Mouse (Mus musculus) liver, embryonic 14.5 days (tissue): Measurements from ENCODE around the gene Gm14569. TPM values are rescaled to one million over a fixed set of nuclear protein-coding genes. Genes with fewer than 3 reads are reported as not detected.

Experiments used
- ATAC-seq: fragments of 200-750 bp; cut with Nextera tagmentation; 2 replicates; pipeline ENCODE4 v1.8.0; 2017; ENCODE audit warnings: moderate number of reproducible peaks, mild to moderate bottlenecking, moderate library complexity; ENCODE audit not compliant: insufficient read depth
- DNase-seq, 3 experiments: peaks; one replicate each; pipeline ENCODE4 v3.0.0-alpha.2; 2012 to 2013; ENCODE audit warnings: low read depth in 3 of 3, low spot score in 3 of 3
- H3K27ac ChIP-seq: fragments of 300-500 bp; sonication (generic); 2 replicates; pipeline ENCODE4 v1.5.1; 2014; ENCODE audit warnings: moderate library complexity, mild to moderate bottlenecking, control low read depth, inconsistent platforms
- H3K27me3 ChIP-seq: fragments of 300-500 bp; sonication (generic); 2 replicates; pipeline ENCODE4 v1.6.1; 2014; ENCODE audit warnings: mild to moderate bottlenecking, low read length, moderate library complexity; ENCODE audit not compliant: control insufficient read depth, insufficient read depth
- H3K36me3 ChIP-seq: fragments of 300-500 bp; sonication (generic); replicated peaks from 2 replicates; pipeline ENCODE4 v1.6.1; 2014; ENCODE audit warnings: low read depth; ENCODE audit not compliant: control insufficient read depth, insufficient read depth
- H3K4me1 ChIP-seq, 2 experiments: fragments of 200-500 bp in 1 of 2; fragments of 300-500 bp in 1 of 2; sonication (generic) in 1 of 2; replicated peaks; 2 replicates each; pipeline ENCODE4 v1.6.1; 2012 to 2014; ENCODE audit warnings: antibody characterized with exemption in 1 of 2, inconsistent platforms in 1 of 2, low read length in 1 of 2; ENCODE audit not compliant: control insufficient read depth in 2 of 2, insufficient read depth in 2 of 2
- H3K4me2 ChIP-seq: fragments of 300-500 bp; sonication (generic); 2 replicates; pipeline ENCODE4 v1.6.1; 2014; ENCODE audit warnings: low read depth, mild to moderate bottlenecking, control low read depth, moderate library complexity
- H3K4me3 ChIP-seq, 2 experiments: fragments of 200-500 bp in 1 of 2; fragments of 300-500 bp in 1 of 2; sonication (generic) in 1 of 2; 2 replicates each; pipeline ENCODE4 v1.5.1; 2012 to 2014; ENCODE audit warnings: low read depth in 2 of 2, low read length in 2 of 2, mild to moderate bottlenecking in 2 of 2, control low read depth in 1 of 2, inconsistent platforms in 1 of 2, moderate library complexity in 1 of 2; ENCODE audit not compliant: insufficient read depth in 1 of 2
- H3K9ac ChIP-seq: fragments of 300-500 bp; sonication (generic); replicated peaks from 2 replicates; pipeline ENCODE4 v1.6.1; 2014; ENCODE audit warnings: mild to moderate bottlenecking, control low read depth, moderate library complexity
- H3K9me3 ChIP-seq: fragments of 300-500 bp; sonication (generic); 2 replicates; pipeline ENCODE4 v1.6.1; 2016; ENCODE audit warnings: low read length, mixed read lengths; ENCODE audit not compliant: control insufficient read depth
- CTCF ChIP-seq: IDR thresholded peaks from 2 replicates; pipeline ENCODE4 v1.5.1; 2016; ENCODE audit warnings: antibody characterized with exemption, low read depth, control low read depth
- EP300 ChIP-seq: IDR thresholded peaks from 2 replicates; pipeline ENCODE4 v1.6.1; 2016; ENCODE audit warnings: antibody characterized with exemption, low read depth
- WGBS: fragments of 180-500 bp; shearing (Covaris S2); extraction: QIAGEN DNeasy Blood & Tissue Kit; methylation state at CpG from one replicate; pipeline ENCODE4 v1.1.7; 2014; ENCODE audit not compliant: insufficient replicate concordance; 5-methylcytosine and 5-hydroxymethylcytosine counted together
- microRNA-seq: library from miRNA; unstranded; fragments of <30 nt; microRNA quantifications from one replicate; pipeline ENCODE4, GENCODE M21; 2016
- polyA plus RNA-seq, 2 experiments: library from polyadenylated mRNA; depleted of rRNA in 1 of 2; stranded (reverse) in 1 of 2; unstranded in 1 of 2; fragments of >200 nt; fragmentation: Nextera tagmentation in 1 of 2; extraction: Ambion mirVana in 1 of 2; gene quantifications; 2 replicates each; pipeline versions ENCODE4 v1.2.1 to v1.2.3; 2012 to 2014

The Gm14569 gene
- polyA plus RNA-seq, 2 experiments, result not detected

DNA sequence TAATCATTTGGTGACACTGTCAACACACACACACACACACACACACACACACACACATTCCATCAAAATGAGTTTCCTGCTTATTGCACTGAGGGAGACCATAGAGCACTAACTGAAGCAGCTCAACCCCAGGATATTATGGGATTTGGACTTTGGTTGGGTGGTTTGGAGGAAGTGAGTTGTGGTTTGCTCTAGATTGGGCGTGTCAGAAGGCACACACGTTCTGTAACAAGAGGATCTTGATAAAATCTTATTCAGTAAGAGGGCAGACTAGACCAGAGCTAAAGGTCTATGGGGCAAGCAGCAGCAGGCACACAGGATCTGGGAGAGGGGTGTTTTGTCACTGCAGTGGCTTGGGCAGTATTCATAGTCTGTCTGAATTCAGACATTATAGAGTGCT, 101.1 kb downstream of the Gm14569 start:
- H3K27me3 ChIP-seq, result no peaks in the 10 kb centered on the region
- DNase-seq, result no peak
- H3K9ac ChIP-seq, result no peak overlapping the region
- no peaks in the 10 kb centered on the region for H3K9me3 ChIP-seq
- H3K27ac ChIP-seq, result no peak overlapping the region
- H3K4me2 ChIP-seq, result no peak overlapping the region
- TF ChIP-seq CTCF (no peak), EP300 (no peak)
- no peaks in the 10 kb centered on the region for H3K4me1 ChIP-seq
- no peak for ATAC-seq
- H3K36me3 ChIP-seq, result no peaks in the 10 kb centered on the region
- no peak overlapping the region for H3K4me3 ChIP-seq
- WGBS, result 0% methylated on average over 2 of the region's 2 CpGs

DNA sequence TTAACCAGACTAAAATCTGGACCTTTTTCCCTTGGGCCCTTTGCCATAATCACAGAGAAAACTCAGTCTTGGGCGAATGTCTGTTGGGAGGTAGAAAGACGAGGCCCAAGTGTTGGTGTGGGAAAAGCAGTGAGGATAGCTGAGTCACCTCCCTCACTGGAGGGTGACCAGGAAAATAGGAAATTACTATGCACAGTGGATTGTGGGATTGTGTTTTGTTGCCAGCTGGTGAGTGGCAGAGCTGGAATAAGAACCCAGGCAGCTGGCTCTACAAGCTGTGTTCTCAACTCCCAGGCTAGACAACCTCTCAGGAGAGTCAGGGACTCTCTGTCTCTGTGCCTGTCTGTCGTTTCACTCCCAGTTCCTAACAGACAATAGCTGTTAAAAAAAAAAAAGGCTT, 101.7 kb downstream of the Gm14569 start:
- ATAC-seq (no peak), DNase-seq (no peak)
- H3K27me3 ChIP-seq, result no peaks in the 10 kb centered on the region
- H3K4me1 ChIP-seq, result no peaks in the 10 kb centered on the region
- no peak overlapping the region for H3K4me2 ChIP-seq
- H3K9ac ChIP-seq, result no peak overlapping the region
- H3K4me3 ChIP-seq, result no peak overlapping the region
- 32% methylated on average over 3 of the region's 3 CpGs for WGBS
- H3K9me3 ChIP-seq, result no peaks in the 10 kb centered on the region
- H3K27ac ChIP-seq, result no peak overlapping the region
- no peak for TF ChIP-seq CTCF
- TF ChIP-seq EP300, result no peak
- no peaks in the 10 kb centered on the region for H3K36me3 ChIP-seq

DNA sequence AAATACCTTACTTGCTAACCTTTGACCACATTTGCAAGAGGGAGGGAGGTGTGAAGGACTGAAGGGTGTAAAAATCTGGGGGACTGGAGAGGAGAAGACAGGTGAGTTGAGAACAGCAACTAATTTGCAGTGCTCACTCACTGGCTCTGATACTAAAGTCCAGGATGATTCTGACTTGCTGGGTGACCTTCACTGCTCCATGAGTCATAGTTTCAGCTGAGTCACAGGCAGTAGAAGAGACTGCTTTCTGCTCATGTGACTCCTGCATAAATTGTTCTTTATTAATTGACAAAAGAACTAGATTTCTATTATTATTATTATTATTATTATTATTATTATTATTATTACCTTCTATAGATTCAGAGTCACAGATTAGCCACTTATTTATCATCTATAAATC, 106.3 kb downstream of the Gm14569 start:
- Histone ChIP-seq H3K4me2 (no peak overlapping the region), H3K4me3 (no peak overlapping the region), H3K27me3 (no peaks in the 10 kb centered on the region), H3K36me3 (no peaks in the 10 kb centered on the region), H3K4me1 (no peaks in the 10 kb centered on the region), H3K9me3 (no peaks in the 10 kb centered on the region), H3K27ac (no peak overlapping the region), H3K9ac (no peak overlapping the region)
- ATAC-seq (no peak), DNase-seq (no peak)
- TF ChIP-seq CTCF (no peak), EP300 (no peak)

Small RNA genes within 50 kb of the gene (microRNA-seq; reads per million reads assigned to microRNA genes)
- gene Gm44485, result not detected

Other genes with a start within 250 kb of the Gm14569 start
- gene Lonrf3, start 163.5 kb downstream of the Gm14569 start, polyA plus RNA-seq (2012; rRNA removed), result 0.30 and 0.50 TPM in 2 replicates
- gene Lonrf3, start 163.5 kb downstream of the Gm14569 start, polyA plus RNA-seq (2014; fragmentation: Nextera tagmentation; extraction: Ambion mirVana), result 0.42 and 0.61 TPM in 2 replicates
- gene Gm6268, start 90.5 kb downstream of the Gm14569 start, polyA plus RNA-seq (2012; rRNA removed), result not detected in 2 replicates
- gene Gm6268, start 90.5 kb downstream of the Gm14569 start, polyA plus RNA-seq (2014; fragmentation: Nextera tagmentation; extraction: Ambion mirVana), result not detected in 2 replicates
- 35.5 and 48.6 TPM in 2 replicates for gene Pgrmc1, start 106.4 kb upstream of the Gm14569 start, polyA plus RNA-seq (2012; rRNA removed)
- gene Pgrmc1, start 106.4 kb upstream of the Gm14569 start, polyA plus RNA-seq (2014; fragmentation: Nextera tagmentation; extraction: Ambion mirVana), result 102 and 109 TPM in 2 replicates
- gene Akap17b, start 153.6 kb upstream of the Gm14569 start, polyA plus RNA-seq (2012; rRNA removed), result 0.37 and 0.54 TPM in 2 replicates
- gene Akap17b, start 153.6 kb upstream of the Gm14569 start, polyA plus RNA-seq (2014; fragmentation: Nextera tagmentation; extraction: Ambion mirVana), result 0.56 and 0.63 TPM in 2 replicates